Mouse (Mus musculus) lung, adult 2 months (tissue): ENCODE measurements around the gene Ebf3. TPM values are rescaled to one million over a fixed set of nuclear protein-coding genes. Genes with fewer than 3 reads are reported as not detected.

ENCODE experiments used
- DNase-seq: peaks from one replicate; pipeline ENCODE4 v3.0.0; 2022
- H3K4me1 ChIP-seq: fragments of 200-500 bp; 2 replicates; pipeline ENCODE4 v1.6.1; 2011; ENCODE audit warnings: low read length; ENCODE audit not compliant: control insufficient read depth, insufficient read depth
- H3K4me3 ChIP-seq: fragments of 200-500 bp; replicated peaks from 2 replicates; pipeline ENCODE3; 2011; ENCODE audit warnings: low read depth, mild to moderate bottlenecking, control low read depth, low read length; ENCODE audit errors: extremely low read depth
- CTCF ChIP-seq: fragments of 200-500 bp; IDR thresholded peaks from 2 replicates; pipeline ENCODE4 v1.5.1; 2011; ENCODE audit warnings: mild to moderate bottlenecking, low read length, control low read depth; ENCODE audit not compliant: insufficient read depth
- POLR2A ChIP-seq: fragments of 200-500 bp; IDR thresholded peaks from 2 replicates; pipeline ENCODE4 v1.6.1; 2011; ENCODE audit warnings: low read depth, mild to moderate bottlenecking, control low read depth, low read length, borderline replicate concordance; ENCODE audit errors: extremely low read depth
- WGBS: fragments of 180-500 bp; shearing (Covaris S2); methylation state at CpG from one replicate; pipeline ENCODE4 v1.1.7; 2018; 5-methylcytosine and 5-hydroxymethylcytosine counted together
- polyA plus RNA-seq: library from polyadenylated mRNA; depleted of rRNA; stranded (reverse); fragments of >200 nt; gene quantifications from 2 replicates; pipeline ENCODE4 v1.2.3, GENCODE M21; 2012; rRNA removed

Ebf3 gene
- polyA plus RNA-seq, 1 experiment = 0.83 TPM

DNA sequence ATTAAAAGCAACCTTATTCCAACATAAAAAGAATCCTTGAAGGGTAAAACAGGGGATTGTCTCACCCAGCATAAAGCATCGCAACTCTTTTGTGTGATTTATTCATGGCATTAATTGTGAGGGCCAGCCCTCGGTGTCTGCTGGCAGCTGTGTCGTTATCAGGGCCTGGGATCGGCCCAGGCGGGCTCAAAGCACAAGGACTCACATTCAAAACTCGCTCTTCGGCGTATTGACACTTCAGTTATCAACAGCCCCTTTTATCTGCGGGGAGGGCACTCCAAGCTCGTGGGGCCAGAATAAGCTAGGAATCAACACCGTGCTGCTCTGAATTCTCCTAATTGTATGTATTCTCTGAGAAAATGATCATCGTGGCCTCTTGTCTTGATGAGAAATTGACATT lies 122.4 kb downstream of the Ebf3 start:
- Histone ChIP-seq H3K4me3 (no peak overlapping the region), H3K4me1 (no peaks in the 10 kb centered on the region)
- WGBS = 56% methylated on average over 12 of the region's 12 CpGs
- TF ChIP-seq CTCF (no peak), POLR2A (no peak)
- no peak for DNase-seq

DNA sequence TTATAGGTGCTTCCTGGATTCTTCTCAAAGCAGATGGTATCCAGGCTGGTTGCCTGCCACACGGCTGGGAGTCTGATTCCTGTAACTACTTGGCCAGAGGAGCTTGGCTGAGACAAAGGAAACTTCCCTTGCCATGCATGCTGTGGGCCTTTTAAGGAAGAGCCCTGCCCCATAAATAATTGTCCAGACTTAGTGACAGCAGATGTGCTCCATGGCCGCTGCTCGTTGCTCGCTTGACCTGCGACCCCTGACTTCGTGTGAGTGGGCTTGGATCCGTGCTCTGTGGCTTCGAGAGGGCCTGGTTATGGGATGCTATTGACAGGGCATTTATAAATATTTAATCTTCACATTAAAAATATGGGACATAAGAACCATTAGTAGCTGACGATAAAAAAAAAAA lies 142.0 kb downstream of the Ebf3 start:
- no peaks in the 10 kb centered on the region for H3K4me1 ChIP-seq
- no peak for DNase-seq
- no peak overlapping the region for H3K4me3 ChIP-seq
- 46% methylated on average over 9 of the region's 9 CpGs for WGBS
- TF ChIP-seq POLR2A = no peak
- no peak for TF ChIP-seq CTCF

DNA sequence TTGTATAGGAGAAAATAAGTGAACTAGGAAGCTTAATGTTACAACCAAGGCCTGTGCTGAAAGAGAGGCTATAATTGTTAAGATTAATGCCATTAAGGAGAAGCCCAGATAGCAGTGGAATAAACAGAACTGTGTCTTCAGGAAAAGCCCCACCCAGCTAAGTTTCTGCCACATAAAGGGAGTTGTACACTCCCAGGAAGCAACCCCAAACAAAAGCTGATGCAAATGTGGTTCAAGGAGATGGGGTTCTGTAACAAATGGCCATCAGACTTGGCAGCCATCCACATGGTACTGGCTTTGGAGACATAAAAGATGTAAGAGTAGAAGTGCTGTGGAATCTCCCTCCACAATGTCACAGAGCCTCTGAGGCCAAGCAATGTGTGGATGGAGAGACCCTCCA lies 155.2 kb downstream of the Ebf3 start:
- no peak for DNase-seq
- TF ChIP-seq POLR2A (no peak), CTCF (no peak)
- Histone ChIP-seq H3K4me3 (no peak overlapping the region), H3K4me1 (no peaks in the 10 kb centered on the region; the same call in 1 of the 2 replicates)

DNA sequence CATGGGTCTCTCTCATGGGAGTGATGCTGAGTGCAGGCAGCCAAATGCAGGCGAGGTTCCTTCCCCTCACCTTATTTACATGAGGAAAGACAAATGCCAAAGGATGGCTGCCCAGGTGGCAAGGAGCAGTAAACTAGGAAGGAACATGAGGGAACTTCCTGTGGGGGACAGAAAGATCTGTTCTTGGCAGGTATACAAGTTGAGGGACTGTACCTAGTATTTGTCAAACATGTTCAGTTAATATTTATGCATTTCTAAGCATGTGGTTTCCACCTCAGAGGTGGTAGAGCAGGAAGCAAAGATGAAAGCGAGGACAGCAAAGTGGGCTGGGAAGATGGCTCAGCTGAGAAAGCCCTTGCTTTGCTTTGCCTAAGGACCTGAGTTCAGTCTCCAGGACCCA lies 159.6 kb downstream of the Ebf3 start:
- 67% methylated on average over 2 of the region's 2 CpGs for WGBS
- no peak overlapping the region for H3K4me3 ChIP-seq
- DNase-seq = no peak
- no peaks in the 10 kb centered on the region; the same call in 1 of the 2 replicates for H3K4me1 ChIP-seq
- TF ChIP-seq POLR2A = no peak
- no peak for TF ChIP-seq CTCF

DNA sequence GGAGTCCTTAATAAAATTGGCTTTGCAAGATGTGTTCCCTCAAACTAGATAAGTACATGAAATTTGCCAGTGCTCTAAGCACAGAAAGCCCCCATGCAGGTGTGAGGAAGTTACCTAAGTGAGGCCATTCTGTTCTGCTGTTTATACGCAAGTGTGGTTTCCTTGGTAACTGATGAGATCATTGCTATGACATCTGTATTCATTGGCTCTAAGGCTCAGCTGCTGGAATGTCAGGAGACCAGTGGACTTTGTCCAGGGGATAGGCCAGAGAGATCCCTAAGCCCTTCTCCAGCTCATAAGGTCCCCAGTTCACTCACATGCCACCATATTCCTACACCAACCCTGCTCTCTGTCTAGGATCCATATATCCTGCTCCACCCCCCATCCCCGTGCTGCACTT lies 162.4 kb downstream of the Ebf3 start:
- Histone ChIP-seq H3K4me1 (no peaks in the 10 kb centered on the region), H3K4me3 (no peak overlapping the region)
- 89% methylated on average over 2 of the region's 2 CpGs for WGBS
- TF ChIP-seq POLR2A (no peak), CTCF (no peak)
- DNase-seq = no peak

DNA sequence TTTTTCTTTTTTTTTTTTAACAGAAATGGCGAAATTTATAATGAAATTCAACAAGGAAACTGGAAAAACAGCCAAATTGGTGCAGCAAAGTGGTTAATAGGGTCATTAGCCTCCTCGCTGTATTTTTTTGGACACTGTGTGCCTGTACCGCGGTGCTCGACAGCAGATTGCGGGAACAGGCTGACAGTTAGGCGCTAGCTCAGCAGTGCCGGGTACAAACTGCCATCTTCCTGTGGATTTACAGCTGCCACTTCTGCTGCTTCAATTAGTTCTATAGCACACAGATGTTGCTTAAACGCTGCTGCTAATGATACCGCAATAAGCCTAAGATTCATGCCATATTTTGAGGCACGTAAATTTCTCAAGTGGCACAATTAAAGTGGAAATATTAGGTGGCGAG lies 167.1 kb downstream of the Ebf3 start:
- no peaks in the 10 kb centered on the region for H3K4me1 ChIP-seq
- TF ChIP-seq POLR2A (no peak), CTCF (no peak)
- H3K4me3 ChIP-seq = no peak overlapping the region
- DNase-seq = no peak
- 82% methylated on average over 12 of the region's 12 CpGs for WGBS

Other genes starting within 250 kb of the Ebf3 start
- gene 9430038I01Rik, start 96.3 kb upstream of the Ebf3 start, polyA plus RNA-seq = 9.0 and 11.1 TPM in 2 replicates
- 41.2 and 50.6 TPM in 2 replicates for gene Glrx3, start 123.2 kb upstream of the Ebf3 start, polyA plus RNA-seq